Mouse (Mus musculus): ENCODE results near the gene Col19a1.

- no peak for TF ChIP-seq HCFC1 (IDR thresholded peaks at IDR 0.05; ENCODE audit: borderline replicate concordance, insufficient read depth, low read length)
- TF ChIP-seq CHD2 (IDR thresholded peaks at IDR 0.05; ENCODE audit: low read depth, low read length) = no peak
- TF ChIP-seq ZC3H11A (IDR thresholded peaks at IDR 0.05; ENCODE audit: borderline replicate concordance, low read depth, low read length) = no peak
- no peak for TF ChIP-seq MAFK (IDR thresholded peaks at IDR 0.05; ENCODE audit: insufficient read depth, low read depth, low read length)
- TF ChIP-seq ZNF384 (IDR thresholded peaks at IDR 0.05; ENCODE audit: low read depth, low read length) = no peak
Observed at GRCm38 (mm10) chr1:24428306-24428705, 159.0 kb downstream of the Col19a1 start.

Measured in ES-E14 (cell line).